Mouse (Mus musculus) cerebellum, adult 18-20 months (tissue): ENCODE data around the gene Cep170.

ENCODE experiments used
- DNase-seq, 2 experiments: peaks; one replicate each; pipeline ENCODE4 v3.0.0; 2021

Cep170 gene

DNA sequence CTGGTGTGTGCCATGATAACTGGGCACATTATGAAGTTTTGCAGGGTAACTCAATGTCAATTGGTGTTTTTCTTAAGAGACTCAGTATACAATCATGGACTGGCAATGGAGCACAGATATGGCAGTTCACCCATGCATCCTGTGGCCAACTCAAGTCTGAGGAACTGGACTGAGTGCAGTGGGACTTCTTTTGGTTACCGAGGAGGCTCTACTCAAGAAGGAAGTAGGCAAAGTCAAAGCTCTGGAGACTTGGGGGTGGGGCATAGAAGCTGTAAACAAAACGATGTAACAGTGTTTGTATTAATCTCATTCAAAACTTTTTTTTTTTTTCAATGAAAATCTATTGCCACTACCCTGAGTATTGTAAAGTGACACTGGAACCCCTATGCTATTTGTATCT, 83.3 kb downstream of the Cep170 start:
- DNase-seq: no peak

DNA sequence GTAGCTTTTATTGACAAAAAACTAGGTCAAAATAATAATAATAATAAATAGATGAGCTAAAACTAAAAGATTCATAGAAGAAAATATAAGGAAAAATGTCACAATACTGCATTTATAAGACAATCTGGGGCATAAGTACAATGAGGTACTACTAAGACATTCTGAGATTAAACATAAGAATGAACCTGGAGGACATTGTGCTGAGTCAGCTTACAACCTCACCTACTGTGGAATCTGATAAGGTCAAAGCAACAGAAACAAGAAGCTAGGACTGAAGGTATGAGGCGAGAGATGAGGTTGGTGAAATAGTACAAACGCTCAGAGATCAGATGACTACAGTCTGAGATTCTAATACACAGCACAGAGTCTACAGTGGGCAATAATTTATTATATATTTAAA, 86.5 kb downstream of the Cep170 start:
- DNase-seq: no peak

DNA sequence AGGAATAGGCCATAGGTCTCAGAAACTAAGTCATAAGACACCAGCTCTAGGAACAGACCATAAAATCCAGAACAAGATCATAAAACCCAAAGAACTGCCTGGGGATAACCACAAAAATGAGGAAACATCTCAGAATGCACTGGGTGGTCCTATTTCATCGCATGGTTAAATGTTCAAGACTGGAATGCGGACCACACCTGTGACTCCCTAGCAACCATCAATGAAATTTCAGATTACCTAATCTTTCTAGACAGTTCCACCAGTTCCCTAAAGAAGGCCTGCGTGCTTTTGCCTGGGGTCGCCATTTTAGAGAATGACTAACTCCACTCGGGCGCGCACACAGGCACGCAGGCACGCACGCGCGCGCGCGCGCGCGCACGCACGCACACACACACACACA, 89.1 kb downstream of the Cep170 start:
- DNase-seq: no peak

DNA sequence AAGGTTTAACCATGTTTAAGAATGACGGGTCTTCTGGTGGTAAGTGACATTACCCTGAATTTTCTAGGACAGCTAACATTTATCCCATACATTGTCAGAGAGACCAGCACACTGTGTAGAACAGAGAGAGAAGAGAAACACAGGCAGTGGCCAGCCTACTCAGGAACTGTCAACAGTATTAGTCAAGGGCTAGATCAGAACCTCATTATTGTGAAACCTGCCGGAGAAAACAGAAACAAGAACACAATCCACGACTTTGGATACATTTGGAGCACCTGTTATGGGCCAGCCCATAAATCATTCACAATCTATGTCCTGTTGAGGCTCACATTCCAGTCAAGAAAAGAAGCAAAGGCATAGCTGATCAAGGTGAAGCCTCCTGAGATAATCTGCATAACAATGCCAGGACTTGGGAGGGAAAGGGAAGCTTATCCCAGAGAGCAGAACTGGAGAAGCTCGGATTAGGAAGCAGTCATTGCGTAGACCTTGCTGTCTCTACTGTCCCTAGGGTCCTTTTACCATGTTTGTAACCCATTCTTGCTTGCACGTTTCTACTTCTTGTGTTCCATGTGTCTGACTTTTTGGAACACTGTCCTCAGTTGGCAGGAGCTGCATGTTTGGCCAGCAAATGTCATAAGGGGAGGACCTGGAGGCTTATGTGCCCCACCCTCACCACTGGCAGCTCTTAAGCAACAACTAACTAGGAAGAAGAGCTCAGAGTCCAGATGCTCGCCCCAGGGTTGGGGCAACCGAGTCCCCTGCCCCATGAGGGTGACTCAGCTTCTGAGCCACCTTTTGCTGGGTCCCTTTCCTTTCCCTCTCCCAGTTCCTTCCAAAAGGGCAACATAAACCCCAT, 89.8 kb downstream of the Cep170 start:
- DNase-seq: no peak

DNA sequence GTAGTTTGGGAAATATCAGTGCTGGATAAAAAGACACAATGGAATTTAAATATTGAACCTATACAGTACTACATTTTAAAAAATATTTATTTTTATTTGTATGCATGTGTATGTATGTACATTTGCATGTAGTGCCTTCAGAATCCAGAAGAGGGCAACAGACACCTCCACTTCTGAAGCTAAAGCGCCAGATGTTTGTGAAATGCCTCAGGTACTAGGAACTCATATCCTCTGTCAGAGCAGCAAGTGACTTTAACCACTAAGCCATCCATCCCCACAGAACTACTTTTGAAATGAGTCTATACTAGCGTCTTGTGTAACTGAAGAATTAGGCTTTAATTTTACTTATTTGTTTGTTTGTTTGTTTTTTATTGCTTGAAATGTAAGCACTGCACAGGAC, 101.4 kb downstream of the Cep170 start:
- peak; percentile 22 to 24 for DNase-seq

DNA sequence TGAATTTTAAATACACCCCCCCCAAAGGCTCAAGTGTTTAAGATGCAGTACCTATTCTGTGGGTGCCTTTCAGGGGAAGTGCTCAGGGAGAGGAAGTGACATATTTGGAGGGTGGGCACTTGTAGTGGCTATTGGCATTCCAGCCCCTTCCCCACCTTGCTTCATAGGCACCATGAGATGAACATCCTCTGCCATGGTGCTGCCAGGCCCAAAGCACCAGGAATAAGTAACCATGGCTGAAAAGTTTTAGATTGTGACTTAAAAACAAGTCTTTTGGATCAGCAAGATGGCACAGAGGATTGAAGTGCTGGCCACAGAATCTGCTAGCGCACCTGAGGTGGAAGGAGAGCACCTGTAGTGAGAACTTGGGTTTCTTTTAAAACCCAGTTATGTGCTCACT, 113.6 kb downstream of the Cep170 start:
- DNase-seq: no peak

DNA sequence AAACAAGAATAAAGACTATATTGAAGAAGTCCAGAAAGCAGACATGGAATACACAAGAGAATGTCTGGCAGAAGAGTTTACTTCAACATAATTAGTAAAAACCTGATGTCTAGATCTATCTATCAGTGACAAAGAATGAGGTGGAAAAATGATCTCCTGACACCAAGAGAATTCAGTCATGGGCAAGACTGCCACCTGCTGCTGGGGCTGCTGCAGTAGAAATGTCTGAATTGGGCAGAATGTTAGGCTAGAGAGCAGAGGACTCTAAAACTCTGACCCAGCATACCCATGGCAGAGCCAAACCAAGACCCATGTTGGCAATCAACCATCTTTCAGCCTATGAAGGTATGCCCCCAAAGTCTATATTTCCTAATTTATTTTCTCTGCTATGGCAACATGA, 114.1 kb downstream of the Cep170 start:
- peak; percentile 75 for DNase-seq

DNA sequence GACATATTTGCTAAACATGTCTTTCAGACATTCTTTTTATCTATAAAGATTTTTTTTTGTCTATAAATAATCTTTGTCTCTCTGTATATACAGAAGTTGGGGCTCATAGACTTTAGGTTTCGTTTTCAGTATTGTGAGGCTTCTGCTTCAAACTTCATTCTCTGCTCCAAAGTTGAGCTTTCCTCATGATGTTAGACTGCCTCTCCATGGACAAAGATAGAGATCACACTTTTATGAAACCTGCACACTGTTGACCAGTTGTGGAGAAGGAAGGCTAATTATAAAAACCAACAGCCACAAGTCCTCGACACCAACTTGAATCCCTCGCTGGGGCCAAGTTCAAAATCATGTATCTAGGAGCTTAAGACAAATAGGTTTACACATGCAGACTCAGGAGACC, 115.2 kb downstream of the Cep170 start:
- peak; percentile 17 to 20 for DNase-seq

DNA sequence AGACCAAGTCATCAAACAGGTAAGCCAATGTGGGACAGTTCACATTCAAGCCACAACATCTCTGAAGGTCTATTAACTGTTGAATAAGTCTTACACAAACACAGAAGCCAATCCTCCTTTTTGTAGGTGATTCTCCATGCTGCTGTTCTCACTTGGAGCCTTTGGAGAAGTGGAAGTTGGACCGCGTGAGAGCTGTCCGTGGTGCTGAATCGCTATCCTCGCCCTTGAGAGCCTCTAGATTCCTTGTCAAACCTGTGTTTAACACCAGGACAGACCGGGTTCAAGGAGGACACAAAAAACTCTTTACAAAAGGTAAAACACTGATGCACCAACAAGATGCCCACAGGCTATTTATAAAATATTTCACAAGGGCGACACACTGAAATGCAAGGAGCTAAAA, 116.8 kb downstream of the Cep170 start:
- DNase-seq: no peak

DNA sequence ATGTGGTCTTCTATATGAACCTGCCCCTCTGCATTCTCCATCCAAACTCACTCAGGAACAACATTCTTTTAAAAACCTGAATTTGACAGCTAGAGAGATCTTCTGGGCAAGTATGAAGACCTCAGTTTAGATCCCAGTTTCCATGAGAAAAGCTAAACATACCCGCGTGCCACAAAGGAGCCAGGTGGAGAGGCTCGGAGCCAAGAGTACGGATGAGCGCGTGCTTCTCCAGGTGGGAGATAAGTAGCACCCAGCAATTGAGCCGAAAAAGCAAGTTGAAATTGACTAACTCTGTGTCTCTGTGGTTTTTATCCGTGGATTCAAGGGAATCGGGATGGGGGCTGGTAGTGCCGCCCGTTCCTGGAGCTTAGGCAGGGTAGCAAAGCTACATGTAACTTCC, 122.8 kb downstream of the Cep170 start:
- no peak for DNase-seq

DNA sequence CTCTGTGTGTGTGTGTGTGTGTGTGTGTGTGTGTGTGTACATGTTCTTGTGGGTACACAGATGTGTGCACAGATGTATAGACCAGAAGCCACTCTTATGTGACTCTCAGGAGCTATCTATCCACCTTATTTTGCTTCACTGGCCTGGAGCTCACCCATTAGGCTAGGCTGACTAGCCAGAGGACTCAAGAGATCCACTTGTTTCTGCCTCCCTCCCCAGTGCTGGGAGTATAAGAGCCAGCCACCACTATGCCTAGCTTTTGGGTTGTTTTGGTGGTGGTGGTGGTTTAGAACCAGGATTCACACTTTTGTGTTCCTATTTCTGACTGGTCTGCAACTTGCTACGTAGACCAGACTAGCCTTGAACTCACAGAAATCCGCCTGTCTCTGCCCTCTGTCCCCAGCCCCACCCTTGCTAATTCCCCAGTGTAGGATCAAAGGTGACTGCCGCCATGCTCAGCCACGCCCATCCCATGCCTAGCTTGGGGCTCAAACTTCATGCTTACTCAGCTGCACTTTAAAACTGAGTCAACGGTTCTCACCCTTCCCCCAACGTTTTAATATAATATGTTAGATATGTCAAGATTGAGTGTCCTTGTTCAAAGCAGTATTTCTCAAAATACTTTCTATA, 125.5 kb downstream of the Cep170 start:
- DNase-seq: no peak
